Mouse (Mus musculus): ENCODE measurements at regions not wholly inside any gene's neighbourhood (a gene's known extent, or its start where the extent isn't known, plus 50 kb on each side); places are given as distances from the start of the nearest gene placed in this dataset.

- Histone ChIP-seq H3K4me3 (ENCODE audit: extremely low read depth, insufficient read depth, insufficient read length) (no peak overlapping the region), H3K4me1 (ENCODE audit: control insufficient read depth, insufficient read depth, insufficient read length) (no peaks in the 10 kb centered on the region), H3K27ac (ENCODE audit: insufficient read depth, low read length) (no peak overlapping the region), H3K36me3 (ENCODE audit: control insufficient read depth, insufficient read depth, low read length) (no peaks in the 10 kb centered on the region), H3K27me3 (ENCODE audit: control insufficient read depth, insufficient read depth, low read length) (no peaks in the 10 kb centered on the region)
- 88% methylated on average over 7 of the region's 7 CpGs for WGBS
- TF ChIP-seq POLR2A (IDR thresholded peaks at IDR 0.05; ENCODE audit: low read depth, low read length) (no peak), CTCF (IDR thresholded peaks at IDR 0.05; ENCODE audit: extremely low read depth, insufficient read depth, insufficient read length, insufficient replicate concordance) (no peak)
- DNase-seq (ENCODE audit: low read depth in 1 of 2, low spot score in 2 of 2): no peak
Observed at GRCm38 (mm10) chr1:42783072-42783672, 67.9 kb upstream of the Mrps9 start.

GRCm38 (mm10) chr1:42787240-42787639, 63.8 kb upstream of the Mrps9 start:
- TF ChIP-seq POLR2A (IDR thresholded peaks at IDR 0.05; ENCODE audit: low read depth, low read length): no peak
- Histone ChIP-seq H3K4me1 (ENCODE audit: control insufficient read depth, insufficient read depth, insufficient read length) (no peaks in the 10 kb centered on the region), H3K36me3 (ENCODE audit: control insufficient read depth, insufficient read depth, low read length) (no peaks in the 10 kb centered on the region), H3K4me3 (ENCODE audit: extremely low read depth, insufficient read depth, insufficient read length) (no peak overlapping the region), H3K27ac (ENCODE audit: insufficient read depth, low read length) (no peak overlapping the region), H3K27me3 (ENCODE audit: control insufficient read depth, insufficient read depth, low read length) (no peaks in the 10 kb centered on the region)
- DNase-seq (ENCODE audit: low read depth in 1 of 2, low spot score in 2 of 2): no peak
- WGBS: 55% methylated on average over 7 of the region's 7 CpGs

- Histone ChIP-seq H3K4me3 (ENCODE audit: extremely low read depth, insufficient read depth, insufficient read length) (no peak overlapping the region; the same call in 1 of the 2 replicates), H3K27ac (ENCODE audit: insufficient read depth, low read length) (no peak overlapping the region), H3K36me3 (ENCODE audit: control insufficient read depth, insufficient read depth, low read length) (no peaks in the 10 kb centered on the region), H3K27me3 (ENCODE audit: control insufficient read depth, insufficient read depth, low read length) (no peaks in the 10 kb centered on the region), H3K4me1 (ENCODE audit: control insufficient read depth, insufficient read depth, insufficient read length) (no peaks in the 10 kb centered on the region)
- no peak for DNase-seq (ENCODE audit: low read depth in 1 of 2, low spot score in 2 of 2)
- TF ChIP-seq CTCF (IDR thresholded peaks at IDR 0.05; ENCODE audit: extremely low read depth, insufficient read depth, insufficient read length, insufficient replicate concordance) (no peak), POLR2A (IDR thresholded peaks at IDR 0.05; ENCODE audit: low read depth, low read length) (no peak)
- WGBS: 64% methylated on average over 6 of the region's 6 CpGs
Observed at GRCm38 (mm10) chr1:42788413-42788812, 62.6 kb upstream of the Mrps9 start.
